Mouse (Mus musculus) adrenal gland, postnatal 14 days (tissue): Measurements from ENCODE around the gene Cyp17a1. TPM values are rescaled to one million over a fixed set of nuclear protein-coding genes. Genes with fewer than 3 reads are reported as not detected.
A peak's percentile ranks its signal among the peaks of the same experiment; 100 is the strongest.

Source experiments
- DNase-seq: peaks from one replicate; pipeline ENCODE4 v3.0.0; 2021; ENCODE audit warnings: mixed read lengths
- long read RNA-seq, 2 experiments: library from polyadenylated mRNA; stranded (forward); transcript quantifications; one replicate each; pipeline ENCODE4 v2.0.0; 2021
- total RNA-seq: library from RNA; stranded (reverse); gene quantifications from 2 replicates; pipeline ENCODE4 v1.2.3, GENCODE M21; 2021

Cyp17a1 gene
- 10.6 and 12.0 TPM in 2 replicates for total RNA-seq
- long read RNA-seq, experiment 1, transcript Cyp17a1-201 (8 exons, 1,815 nt) = major isoform, 7 of 7 reads
- long read RNA-seq, experiment 1, partial matches to known transcripts = 0 of 7 reads
- long read RNA-seq, experiment 1, other reads (novel, unspliced or antisense) = 0 of 7 reads
- long read RNA-seq, experiment 2, transcript Cyp17a1-201 (8 exons, 1,815 nt) = major isoform, 7 of 7 reads
- long read RNA-seq, experiment 2, partial matches to known transcripts = 0 of 7 reads
- long read RNA-seq, experiment 2, other reads (novel, unspliced or antisense) = 0 of 7 reads

DNA sequence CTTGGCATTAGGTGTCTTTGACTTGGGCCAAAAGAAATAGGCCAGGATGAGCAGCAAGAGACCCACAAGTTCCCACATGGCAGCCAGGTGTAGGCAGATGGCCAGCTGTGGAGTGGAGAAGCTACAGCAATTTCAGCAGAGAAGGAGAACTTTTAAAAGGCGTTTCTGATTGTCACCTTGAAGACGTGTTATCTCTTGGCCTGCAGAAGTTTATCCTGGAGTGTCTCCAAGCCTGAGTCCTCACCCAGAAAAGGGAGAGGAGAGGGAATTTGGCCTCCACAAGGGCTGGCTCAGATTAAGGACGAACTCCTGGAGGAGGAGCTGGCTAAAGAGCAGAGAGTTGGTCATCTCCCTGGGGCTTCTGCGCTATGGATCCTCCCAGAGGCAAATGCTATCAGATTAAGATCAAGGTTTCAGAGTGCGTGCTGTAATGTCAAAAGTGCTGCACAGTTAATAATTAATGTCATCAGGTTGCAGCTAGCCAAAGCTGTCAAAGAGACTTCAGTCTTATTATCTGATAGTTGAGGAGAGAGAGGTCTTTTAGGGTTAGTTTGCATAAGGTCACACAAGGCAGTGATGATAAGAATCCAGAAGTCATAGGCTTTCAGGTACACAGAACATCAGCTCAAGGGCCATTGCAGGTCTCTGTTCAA, at the start of gene Cyp17a1:
Gene Cyp17a1, minus strand, starts transcription at position 407 of the 653 bp plus-strand sequence.
- peak; percentile 68 for DNase-seq

DNA sequence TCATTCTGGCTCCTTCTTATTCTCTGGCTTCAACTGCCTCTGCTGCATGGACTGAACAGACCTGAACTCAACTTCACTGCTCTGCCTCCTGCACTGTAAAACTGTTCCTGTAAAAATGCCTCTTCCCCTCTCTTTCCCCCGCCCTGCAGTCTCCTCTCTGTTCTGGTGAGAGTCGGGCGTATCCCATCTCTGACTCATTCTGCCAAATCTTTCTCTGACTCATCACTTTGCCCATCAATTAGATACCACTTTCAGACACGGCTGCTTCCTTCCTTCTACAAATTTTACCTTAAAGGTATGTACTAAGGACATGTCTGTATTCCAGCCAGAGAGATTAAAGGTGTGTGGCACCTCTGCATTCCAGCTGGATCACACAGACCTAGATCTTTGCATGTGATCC, 45.2 kb upstream of the Cyp17a1 start:
- DNase-seq = peak; percentile 21

DNA sequence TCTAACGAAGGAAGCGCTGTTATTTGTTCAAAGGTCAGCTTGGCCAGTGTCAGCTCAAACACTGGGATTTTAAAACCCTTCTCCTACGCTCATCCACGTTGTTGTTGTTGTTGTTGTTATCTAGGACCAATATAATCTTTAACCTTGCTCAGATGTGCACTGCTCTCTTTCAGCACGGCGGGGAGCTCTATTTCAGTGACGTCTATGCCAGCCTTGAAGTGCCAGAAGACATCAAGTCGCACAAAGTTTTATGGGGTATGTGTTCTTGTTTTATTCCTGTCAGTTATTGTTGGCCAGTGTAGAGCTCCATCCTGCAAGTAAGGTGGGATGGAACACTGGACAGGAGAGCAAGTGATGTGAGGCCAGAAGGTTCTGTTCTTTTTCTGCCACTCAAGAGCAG, 42.0 kb upstream of the Cyp17a1 start:
- DNase-seq = peak; percentile 69

DNA sequence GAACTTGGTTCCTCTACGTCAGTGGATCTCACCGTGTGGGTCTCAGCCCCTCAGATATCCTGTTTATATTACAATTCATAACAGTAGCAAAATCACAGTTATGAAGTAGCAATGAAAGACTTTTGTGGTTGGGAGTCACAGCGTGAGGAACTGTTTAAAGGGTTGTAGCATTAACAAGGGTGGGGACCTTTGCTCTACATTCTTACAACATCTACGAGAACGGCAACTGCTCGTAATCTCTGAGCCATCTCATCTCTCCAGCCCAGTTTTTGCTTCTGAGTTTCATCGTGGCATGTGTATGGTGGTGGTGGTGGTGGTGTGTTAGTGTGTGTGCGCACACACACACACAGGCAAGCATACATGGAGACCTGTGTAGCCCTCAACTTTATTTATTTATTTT, 41.3 kb upstream of the Cyp17a1 start:
- no peak for DNase-seq

DNA sequence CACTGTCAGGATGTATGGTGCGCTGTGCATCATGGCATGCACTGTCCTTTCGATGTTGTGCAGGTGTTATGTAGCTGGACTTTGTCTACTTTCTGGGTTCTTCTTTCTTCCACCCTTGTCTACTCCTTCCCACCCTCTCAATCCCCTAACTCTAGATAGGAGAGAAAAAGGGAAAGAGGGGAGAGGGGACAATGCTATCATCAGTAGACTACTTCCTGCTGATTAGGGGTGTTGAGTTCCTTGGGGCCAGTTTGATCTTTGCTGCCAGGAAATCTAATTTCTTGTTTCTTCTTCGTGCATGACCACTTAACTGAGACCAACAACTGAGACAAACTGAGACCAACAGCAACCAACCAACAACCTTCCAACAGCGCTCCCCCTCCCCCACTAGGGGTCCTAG, 37.6 kb upstream of the Cyp17a1 start:
- DNase-seq = no peak

DNA sequence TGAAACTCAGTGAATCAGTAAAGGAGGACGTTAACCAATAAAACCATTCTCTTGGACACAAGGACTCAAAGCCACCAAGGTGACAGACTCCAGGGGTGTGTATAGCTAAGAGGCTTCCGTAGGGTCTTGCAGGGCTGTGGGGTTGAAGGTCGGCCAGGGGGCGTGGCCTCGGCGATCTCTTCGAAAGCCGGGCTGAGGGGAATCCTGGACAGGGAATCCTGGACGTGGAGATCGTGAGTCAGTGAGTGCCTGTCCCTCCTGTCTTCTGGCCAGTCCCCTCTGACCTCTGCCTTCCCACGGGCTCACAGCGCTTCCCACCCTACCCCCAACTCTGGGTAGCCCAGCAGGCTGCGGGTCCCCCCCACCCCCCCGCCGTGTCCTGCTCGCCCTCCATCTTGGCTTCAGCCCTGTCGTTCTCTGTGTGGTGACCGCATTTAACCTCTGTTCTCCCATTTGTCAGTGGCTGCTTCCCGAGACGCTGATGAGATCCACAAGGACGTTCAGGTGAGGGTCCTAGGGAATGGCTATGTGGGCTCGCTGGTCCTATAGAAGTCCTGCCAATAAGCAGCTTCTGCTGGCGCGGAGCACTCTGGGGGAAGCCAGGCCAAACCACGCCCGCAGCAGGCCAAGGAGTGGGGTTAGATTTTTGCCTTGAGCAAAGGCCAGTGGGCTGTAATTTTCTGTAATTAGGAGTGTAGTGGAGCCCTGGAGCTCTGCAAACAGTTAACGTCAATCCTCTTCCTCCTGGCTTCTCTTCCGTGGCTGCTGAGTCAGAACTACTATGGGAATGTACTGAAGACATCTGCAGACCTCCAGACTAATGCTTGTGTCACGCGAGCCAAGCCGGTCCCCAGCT, 34.6 kb upstream of the Cyp17a1 start, which contains the start of gene As3mt:
Gene As3mt, plus strand, starts transcription at position 163 of the 856 bp plus-strand sequence.
- peak; percentile 93 for DNase-seq

DNA sequence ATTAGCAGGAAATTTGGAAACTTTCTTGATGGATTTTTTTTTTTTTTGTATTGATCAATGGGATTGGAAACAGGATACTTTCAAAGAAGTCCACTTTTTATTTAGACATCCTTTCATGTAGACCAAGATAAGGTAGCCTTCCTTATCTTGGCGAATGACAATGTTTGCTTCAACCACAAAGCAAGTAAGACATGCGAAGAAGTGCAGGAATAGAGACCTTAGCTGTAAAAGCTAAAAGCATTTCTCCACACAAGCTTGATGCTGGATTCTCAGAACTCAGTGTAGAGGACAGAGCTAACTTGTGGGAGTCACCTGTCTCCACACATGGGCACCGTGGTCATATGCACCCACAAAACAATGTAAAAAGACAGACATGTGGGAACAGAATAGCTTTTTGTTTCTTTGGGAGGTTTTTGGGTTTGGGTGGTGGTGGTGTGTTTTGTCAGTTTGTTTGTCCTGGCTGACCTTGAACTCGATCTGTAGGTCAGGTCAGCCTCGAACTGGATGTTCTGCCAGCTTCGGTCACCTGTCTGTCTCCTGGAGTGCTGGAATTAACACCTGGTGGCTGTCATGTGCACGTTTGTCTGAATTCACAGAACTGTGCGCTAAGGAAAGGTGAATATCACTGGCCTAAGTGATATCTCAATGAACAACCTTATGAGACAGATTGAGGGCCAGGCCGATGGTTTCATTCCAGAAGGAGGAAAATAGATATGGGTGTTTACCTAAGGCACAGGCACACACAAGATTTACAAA, 33.7 kb upstream of the Cyp17a1 start:
- peak; percentile 14 for DNase-seq

DNA sequence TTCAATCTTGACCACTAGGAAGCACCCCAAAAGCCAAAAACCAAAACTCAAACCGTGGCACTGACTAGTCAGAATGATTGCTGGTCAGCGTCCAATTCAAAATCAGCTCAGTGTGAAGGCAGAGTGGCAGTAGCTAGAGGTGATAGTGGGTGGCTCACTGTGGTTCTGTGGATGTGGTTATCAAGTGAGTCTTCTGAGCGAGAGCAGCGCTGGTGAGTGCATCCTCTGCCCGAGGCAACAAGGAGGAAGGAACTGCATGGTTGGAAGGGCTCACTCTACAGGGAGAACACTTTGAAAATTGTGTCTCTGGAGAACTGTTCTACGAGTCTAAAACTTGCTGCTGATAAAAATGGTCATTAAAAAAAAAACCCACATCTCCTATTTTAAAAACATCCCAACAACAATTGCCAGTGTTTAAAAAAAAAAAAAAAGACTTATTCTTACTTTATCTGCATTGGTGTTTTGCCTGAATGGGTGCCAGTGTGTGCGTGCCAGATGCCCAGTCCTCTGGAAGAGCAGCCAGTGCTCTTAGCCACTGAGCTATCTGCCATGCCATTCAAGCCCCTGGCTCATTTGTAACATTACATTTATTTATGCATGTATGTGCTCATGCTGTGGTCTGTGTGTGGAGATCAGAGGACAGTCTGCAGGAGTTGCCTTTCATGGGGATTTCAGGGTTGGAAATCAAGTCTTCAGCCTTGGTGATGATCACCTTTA, 33.0 kb upstream of the Cyp17a1 start:
- DNase-seq = no peak

DNA sequence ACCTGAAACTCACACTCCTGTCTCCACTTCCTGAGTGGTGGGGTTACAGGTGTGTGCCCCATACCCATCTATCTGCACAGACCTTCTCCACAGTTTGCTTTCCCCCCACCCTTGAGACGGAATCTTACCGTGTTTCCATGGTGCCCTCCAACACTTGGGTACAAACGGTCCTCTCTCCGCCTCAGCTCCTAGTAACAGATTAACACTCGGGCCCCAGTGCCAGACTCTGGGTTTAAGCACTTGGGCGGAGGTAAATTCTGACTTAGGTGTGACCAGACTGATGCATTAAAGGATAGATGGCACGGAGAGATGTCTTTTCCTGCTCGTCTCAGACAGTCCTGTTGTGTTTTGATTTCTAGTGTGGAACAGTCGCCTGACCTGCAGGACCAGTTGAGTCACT, 28.2 kb upstream of the Cyp17a1 start:
- no peak for DNase-seq

DNA sequence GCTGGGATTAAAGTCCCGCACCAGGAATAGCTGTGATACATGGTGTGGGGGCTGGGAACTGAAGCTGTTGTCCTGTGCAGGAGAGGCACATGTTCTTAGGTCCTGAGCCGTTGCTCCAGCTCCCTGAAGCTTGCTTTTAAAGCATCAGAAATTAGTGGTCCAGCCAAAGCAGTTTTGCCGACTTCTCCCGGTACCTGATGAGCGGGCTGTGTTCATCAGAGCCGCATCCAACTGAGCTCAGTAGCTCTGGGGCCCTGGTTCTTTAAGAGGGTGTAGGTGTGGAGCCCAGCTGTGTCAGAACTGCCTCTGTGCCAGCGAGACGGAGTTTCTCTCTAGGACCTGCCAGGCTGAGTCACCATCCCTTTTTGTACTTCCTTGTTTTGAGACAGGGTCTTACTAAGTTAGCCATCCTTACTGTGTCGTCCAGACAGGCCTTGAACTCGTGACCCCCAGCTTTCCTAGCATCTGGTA, 26.1 kb upstream of the Cyp17a1 start:
- DNase-seq = peak; percentile 29

DNA sequence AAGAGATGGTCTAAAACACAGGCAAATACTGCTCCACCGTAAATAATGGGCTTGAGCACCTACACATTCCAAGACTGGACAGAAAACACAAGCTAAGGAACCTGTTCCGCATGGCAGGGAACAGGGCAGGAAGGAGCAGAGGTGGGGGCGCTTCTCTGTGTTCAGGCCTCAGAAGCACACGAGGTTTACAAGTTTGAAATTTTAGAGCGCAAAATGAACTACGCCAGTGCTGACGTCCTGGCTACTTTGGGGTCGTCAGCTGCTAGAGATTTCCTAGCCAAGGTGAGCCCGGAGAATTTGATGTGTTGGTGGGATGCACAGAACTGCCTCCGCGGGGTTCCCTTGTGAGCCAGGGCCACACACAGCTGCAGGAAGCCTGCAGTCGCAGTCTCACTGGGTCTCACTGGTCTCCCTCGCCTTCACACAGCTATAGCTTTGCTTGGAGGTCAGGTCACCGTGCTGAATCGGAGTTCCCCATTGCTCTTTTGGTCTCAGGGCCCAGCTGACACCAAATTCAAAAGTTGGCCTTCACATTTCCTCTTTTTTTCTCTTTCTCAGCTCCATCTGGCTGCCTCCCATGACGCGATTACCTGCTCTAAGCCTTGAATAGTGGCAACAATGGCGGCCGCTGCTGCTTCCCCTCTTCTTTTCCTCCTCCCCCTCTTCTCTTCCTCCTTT, 25.0 kb upstream of the Cyp17a1 start:
- peak; percentile 13 for DNase-seq

DNA sequence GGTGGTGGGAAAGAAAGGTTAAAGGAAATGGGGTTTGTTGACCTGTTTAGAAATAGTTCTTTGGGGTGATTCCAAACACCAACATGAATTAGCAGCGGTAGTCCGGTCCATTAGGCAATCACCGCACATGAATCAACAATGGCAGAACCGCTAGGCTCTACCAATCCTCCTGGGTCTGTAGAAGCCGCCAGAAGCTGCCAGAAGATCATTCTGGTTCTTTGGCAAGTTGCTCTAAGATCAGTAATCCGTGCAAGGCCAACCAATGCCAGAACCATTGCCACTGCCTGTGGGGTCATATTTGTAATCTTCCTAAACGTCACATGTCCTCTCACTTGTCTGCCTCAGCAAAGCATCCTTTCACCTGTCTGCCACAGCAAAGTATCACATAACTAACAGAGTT, 24.0 kb upstream of the Cyp17a1 start:
- DNase-seq = peak; percentile 36

DNA sequence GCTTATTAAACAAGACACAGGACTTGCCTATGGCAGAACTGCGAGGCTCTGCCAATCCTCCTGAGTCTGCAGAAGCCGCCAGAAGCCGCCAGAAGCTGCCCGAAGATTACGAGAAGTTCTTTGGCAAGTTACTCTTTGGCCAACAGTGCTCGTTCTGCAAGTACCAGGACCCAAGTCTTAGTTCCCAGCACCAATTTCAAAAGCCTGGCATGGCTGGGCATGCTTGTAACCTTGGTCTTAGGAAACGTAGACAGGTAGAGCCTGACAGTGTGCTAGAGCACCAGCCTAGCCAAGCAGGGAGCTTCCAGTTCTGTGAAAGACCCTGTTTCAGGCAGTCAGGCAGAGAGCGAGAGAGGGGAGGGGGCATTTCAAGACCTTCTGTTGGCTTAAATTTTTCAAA, 23.5 kb upstream of the Cyp17a1 start:
- DNase-seq = no peak

DNA sequence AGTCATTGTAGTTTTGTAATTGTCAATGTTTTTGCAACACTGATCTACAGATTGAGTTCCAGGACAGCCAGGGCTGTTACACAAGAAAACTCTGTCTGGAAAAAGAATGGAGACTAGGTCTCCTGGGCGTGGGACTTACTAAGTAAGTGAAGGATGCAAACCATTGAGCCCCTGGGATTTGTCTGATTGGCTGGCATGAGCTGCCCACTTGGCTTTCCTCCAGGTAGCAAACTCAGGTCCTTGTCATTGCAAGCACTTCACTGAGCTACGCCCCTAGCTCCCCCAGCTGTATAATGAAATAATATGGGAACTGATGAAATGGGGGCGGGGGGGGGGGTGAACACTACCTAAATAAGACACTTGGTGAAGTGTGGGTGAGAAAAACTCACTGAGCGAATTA, 20.2 kb upstream of the Cyp17a1 start:
- no peak for DNase-seq

DNA sequence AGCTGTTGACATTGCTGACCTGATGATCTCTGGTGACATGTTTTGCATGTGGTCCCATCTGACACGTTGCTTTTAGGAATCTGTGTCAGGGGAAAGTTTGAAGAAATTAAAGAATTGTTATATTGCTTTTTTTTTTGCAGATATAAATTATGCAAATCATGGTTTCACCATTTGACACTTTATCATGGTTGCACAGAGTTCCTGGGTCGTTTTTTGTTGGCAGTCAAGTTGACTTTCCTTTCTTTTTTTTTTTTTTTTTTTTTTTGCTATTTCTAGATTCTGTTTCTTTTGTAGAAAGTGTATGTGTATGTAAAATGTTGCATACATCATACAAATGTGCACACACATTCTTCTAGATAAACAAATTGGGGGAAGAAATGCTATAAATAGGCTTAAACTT, 18.1 kb upstream of the Cyp17a1 start:
- no peak for DNase-seq

DNA sequence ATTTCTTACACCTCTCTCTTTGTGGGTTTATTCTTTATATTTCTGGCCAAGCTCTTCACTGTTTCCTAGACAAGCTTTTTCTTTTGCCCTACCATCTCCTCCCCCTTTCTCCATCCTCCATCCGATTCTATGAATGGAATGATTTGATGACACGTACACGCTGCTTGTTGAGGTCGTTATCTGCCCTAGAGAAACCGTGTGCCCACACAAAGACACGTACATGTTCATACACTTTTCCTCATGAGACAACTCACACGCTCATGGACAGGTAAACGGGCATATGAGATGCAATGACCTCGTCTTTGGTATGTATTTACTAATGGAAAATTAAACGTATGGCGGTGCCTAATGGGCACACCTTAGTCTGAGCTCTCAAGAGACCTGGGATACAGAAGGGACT, 17.4 kb upstream of the Cyp17a1 start:
- DNase-seq = no peak

DNA sequence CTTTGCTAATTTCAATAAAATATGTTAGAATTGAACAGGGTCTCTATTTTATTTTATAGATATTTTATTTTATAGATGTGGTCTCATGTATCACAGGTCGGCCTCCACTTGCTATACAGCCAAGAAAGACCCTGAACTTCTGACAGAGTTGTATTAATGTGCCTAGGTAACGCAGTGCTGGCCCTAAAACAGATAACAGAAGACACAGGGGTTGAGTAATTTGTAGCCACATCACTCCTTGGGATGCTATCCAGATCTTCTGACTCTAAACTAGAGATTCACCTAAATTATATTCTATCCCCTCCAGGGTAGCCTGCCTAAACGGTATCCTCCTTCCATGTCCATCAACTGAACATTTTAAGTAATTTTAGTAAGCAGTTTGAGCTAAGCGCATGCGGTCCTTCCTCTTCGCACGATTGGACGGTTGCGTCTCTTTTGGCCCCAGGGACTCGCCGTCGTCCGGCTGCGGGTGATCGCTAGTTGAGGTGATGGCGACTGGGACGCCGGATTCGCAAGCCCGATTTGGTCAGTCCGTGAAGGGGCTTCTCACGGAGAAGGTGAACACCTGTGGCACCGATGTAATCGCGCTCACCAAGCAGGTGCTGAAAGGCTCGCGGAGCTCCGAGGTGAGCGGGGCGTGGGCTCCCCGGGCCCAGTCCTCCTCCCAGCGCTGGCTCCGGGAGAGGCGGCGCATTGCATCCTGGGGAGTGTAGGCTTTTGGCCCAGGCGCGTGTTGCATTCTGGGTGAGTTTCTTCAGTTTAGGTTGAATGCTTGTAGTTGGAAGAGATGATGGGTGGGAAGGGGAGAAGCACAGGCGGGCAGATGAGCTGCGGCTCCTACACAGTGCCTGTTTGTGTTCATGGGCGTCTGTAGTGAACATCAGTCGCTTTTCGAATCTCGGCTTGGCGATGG, 16.7 kb upstream of the Cyp17a1 start, which contains the start of gene Borcs7:
Gene Borcs7, plus strand, starts transcription at position 447 of the 913 bp plus-strand sequence.
- DNase-seq = peak; percentile 92

DNA sequence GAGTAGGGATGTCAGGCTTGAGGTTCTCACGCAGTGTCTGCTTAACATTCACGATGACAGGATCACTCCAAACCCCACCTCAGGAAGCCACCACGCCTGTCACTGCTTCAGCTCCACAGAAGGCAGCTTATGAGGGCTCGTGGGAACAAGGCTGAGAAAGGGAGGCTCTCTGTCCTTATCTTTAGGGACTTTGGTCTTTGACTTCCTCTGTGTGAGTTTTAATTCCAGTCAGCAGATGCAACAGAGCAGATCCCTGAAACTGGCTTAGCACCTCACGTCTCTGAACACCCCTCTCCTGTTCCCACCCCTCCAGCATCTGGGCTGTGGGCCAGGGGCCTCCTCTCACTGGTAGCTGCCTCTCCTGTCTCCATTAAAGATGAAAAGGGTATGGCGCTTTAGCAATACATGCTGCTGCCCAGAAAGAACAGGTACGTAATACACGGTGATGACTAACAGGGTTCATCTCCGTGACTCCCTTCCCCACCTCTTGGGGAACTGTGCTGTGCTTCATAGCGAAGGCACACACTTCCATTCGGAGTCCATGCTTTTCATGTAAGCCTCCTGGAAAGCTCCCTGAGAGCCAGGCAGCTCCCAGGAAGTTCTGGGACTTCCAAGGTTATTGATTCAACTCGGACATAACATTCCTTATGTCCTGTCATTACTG, 6.9 kb upstream of the Cyp17a1 start:
- DNase-seq = no peak

DNA sequence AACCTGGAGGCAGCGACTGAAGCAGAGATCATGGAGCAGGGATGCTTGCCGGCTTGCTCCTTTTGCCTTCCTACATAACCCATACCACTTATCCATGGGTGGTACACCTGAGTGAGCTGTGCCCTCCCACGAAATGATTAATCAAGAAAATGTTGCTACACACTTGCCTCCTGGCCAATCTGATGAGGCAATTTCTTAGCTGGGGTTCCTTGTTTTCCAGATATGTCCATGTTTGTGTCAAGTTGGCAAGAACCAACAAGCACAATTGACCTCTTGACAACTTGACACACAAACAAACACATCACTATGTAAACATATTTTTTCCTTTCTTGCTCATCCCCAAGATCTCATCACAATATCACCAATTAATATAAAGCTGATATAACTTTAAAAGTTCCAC, 2.7 kb upstream of the Cyp17a1 start:
- no peak for DNase-seq
